Mouse (Mus musculus) kidney, adult 2 months (tissue): ENCODE results near the gene Zfp637.

Experiments
- CTCF ChIP-seq: fragments of 200-500 bp; conservative IDR thresholded peaks from 2 replicates; pipeline ENCODE4 v1.5.1; 2011; ENCODE audit warnings: low read depth, mild to moderate bottlenecking, control low read depth, low read length, moderate library complexity, mixed read lengths; ENCODE audit not compliant: insufficient read depth, insufficient read length
- POLR2A ChIP-seq: fragments of 200-500 bp; IDR thresholded peaks from one replicate; pipeline ENCODE4 v1.6.1; 2011; ENCODE audit warnings: low read depth, low read length, control low read depth

DNA sequence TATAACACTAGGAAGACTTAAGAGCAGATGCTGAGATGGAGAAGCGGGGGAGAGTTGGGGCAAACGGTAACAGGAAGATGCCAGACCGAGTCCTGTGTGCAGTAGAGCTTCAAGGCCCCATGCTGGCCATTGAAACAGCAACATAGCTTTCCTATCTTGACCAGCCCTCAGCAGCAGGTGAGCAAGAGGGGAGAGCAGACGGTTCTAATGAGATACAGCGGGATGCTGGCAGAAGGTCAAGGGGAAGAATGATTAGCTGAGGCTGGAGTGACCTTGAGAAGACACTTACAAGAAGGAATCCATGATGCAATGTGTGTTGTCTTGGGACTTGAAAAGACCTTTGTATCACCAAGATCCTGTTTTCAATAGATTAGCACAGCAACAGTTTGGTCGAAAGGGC is 39.2 kb upstream of the Zfp637 start:
- TF ChIP-seq POLR2A (no peak), CTCF (no peak)
